Mouse (Mus musculus): ENCODE results near the gene Gm17409.

The Gm17409 gene

DNA sequence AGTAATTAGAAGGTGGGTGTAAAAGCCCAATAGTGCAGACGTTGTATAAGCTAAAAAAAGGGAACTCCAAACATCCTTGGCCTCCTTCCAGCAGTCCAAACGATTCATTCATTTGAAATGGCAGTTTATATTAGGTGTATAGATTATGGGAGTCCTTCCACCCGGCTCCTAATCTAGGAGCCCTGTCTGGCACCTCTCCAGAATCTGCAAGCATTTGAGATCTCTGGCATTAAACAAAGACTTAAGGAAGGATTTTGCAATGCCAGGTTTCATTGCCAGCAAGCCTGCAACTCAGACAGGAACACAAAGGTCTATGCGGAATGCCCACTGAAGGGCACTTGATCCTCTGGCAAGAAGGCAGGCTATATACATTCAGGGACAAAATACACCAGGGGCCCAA lies 15.2 kb downstream of the Gm17409 start:
- peak; percentile 50 to 51 for DNase-seq

DNA sequence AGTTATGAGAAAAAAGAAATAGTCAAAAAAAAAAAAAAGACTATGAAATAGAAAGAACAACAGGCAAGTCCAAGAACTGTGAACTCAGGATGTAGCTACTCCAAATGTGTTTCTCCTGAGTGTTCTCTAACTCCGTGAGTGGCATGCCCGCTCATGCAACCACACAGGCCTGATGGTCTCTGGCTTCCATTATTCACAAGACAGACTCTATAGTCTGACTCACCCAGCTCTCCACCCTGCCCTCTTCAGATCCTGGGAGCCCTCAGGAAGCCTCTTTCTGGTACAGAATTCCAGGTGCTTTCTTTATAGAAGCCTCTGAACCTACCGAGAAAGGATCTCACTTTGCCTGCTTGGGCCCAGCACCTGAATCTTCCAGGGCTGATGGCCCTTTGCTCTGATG lies 15.8 kb downstream of the Gm17409 start:
- DNase-seq = peak in 1 of 2 experiments; percentile 30

DNA sequence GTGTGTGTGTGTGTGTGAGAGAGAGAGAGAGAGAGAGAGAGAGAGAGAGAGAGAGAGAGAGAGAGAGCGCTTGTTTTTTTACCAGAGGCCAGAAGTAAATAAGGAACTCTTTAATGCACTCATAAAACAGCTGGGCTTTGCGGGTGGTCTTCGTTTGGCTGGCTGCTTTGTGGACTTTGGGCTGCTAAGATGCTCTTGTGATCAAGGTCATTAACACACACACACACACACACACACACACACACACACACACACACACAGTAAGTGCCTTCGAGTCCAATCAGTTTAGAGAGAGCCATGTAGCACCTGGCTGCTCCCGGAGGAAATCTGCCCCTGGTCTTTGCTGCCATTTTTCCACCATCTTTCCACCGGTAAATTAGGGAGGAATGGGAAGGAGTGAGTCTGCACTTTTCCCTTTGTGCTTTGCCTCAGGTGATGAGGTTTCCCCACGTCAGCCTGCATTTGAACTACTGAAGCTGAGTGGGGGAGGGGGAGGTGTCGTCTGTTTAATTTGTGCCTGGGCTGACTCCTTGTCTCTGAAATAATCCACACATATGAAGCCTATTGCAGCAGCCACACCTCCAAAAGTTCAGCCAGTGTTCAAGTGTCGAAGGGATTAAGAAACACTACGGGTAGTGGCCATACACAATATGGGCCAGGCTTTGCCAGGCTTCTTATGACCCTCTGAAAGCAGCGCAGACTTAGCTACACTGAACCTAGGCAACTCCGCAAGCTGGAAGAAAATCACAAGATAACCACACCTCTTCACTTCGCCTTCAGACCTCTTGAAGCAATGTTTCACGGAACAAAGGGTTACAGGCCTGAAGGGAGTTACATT lies 16.7 kb downstream of the Gm17409 start:
- DNase-seq = peak; percentile 14 to 26

DNA sequence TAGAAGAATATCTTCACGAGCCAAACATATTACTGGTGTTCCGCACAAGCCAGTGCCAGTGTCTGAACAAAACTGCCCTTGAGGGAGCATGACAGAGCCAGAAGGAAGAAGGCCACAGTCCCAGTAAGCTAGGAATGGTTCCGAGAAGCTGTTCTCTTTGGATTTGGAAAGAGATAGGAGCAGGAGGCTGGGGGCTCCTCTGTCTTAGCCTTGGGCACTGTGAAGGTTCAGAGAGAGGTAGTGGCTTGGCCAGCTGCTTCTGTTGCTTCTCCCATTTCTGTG lies 17.3 kb downstream of the Gm17409 start:
- no peak for DNase-seq

DNA sequence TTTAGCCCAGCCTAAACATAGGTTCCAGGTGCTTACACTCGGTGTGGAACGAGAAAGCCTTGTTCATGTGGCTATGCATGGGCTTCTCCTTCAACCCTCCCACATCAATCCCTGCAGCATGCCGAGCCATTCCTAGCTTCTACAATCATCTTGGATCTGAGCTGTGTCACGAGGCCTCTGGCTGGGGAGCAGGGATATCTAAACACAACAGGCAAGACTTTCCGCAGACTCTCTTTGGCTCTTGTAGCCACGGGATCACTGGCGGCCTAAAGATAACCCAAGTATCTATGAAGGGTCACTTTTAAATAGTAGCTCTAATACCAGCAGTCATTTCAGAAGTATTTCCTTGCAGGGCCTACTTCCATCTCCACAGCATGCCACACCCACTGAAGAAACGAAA lies 18.5 kb downstream of the Gm17409 start:
- no peak for DNase-seq

DNA sequence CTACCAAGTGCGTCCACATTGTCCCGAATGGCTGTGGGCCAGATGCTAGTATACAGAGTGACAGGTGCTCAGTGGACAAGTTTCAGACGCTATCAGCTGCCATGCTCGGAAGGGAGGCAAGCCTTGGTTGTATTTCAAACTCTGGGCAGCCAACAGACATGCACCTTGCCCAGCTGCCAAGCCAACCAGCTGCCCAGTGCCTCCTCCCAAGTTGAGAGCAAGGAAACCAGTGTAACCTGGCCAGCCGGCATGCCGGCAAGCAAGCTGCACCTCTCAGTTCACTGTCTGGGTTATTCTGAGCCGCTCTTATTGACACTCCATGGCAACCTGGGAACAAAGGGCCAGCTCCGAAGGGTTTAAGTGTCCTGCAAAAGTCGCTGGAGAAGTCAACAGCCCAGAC lies 19.4 kb downstream of the Gm17409 start:
- peak; percentile 31 to 75 for DNase-seq

DNA sequence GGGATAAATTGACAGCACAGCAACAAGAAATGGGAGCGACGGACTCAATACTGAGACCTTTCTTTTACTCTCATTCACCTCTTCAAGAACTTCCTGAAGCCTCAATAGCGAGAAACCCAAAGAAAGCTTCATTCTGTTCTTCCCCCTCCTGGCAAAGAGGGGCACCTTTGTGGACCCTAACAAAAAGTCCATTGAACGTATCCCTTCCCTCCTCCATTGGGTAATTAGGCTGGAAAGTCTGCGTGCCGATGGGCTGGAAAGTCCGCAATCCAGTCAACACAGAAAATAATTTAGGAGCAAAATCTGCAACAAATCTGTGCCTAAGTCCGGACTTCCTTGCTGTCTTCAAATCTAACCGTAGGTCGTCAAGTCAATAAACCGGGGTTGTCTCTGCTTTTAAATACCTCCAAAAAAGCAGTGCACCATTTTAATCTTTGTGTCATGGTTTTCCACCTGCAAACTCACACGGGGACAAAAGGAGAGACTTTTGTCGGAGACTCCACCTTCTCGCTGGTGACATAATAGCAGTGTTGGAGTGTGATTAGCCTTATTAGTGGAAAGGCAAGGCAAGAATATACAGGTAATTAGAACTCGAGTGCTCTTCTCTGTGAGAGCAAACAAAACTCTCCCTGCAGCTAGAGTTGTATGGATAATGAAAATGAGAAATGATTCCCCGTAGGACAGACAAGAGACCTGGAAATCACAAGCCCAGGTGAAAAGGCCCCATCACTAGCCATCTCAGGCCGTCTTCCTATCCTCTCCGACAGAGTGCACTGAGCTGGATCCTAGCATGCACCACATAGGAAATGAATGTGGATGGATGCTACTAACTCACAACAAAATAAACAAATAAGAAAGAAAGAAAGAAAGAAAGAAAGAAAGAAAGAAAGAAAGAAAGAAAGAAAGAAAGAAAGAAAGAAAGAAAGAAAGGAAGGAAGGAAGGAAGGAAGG lies 24.0 kb downstream of the Gm17409 start:
- no peak for DNase-seq

DNA sequence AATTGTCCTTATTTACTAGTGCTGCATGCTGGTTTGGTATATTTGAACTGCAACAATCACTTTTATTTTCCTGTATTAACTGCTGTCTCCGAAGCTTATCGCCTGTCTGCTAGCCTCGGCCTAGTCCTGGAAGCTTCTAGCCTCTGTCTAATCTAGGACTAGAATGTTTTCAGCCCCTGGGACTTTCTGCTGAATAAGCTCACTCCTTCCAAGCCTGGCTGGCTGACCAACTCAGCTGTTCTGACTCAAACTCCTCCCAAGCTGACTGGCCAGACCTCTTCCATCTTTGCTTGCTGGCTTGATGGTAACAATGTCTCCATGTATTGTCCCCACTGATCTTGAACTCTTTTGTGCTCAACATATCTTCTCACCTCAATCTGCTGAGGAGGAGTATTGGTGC lies 25.4 kb downstream of the Gm17409 start:
- no peak for DNase-seq

DNA sequence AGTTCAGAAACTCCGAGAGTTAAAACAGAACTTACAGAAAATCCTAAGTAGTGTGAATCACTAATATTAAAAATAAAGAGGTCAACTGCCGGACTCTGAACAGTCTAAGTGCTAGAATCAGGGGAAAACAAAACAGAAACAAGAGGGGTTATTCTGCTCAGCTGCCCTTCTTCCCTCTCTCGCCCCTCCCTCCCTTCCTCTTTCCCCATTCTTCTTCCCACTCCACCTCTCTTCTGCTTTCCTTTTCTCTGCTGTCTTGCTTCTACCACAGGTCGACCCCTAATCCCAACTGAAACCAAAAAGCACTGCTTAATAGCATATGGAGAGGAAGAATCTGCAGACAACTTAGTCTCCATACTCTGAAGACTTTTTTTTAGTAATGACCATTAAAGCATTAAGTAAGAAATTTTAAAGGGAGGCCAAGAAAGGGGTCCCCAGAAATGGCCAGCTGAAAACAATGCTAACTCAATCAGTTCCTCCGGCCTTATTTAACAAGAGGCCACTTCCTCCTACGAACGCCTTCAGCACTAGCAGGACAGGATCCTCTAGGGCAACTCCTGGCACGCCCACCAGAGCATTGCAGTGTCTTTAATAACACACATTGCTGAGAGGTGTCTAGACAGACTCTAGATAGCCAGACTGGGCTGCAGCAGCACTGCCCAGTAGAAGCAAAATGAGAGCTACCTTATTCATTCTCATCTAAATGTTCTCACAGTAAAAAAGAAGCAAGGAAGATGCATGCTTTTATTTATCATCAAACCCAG lies 26.9 kb downstream of the Gm17409 start:
- DNase-seq = no peak

DNA sequence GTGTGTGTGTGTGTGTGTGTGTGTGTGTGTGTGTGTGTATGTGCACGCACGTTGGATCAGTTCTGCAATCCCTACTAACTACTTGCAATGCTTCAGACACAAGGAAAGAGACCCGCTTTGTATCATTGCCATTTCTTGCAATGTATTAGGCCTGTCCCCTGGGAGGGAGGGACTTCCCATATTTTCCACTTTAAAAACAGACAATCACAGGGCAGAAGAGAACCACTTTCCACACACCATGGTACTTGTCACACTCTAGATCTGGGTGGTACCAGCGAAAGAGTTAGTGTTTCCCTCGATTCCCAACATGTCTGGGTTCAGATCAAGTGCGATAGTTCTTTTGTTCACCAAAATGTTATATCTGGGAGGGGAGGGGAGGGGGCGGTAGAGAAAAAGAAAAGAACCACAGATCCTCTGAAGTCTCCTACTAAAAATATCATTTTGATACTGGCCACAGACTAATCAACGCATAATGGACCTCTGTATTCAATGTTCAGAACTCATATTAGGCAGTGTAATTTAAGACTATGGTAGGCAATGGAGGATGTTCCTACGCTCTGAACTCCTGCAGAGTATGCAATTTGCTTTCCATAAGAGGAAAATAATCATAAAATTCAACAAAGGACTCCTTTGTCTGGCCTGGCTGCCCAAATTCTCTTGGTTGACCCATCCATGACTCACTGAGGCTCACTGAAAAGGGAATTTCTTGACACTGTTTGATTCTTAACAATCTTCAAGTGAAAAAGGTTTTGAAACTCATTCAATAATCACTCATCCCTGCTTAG lies 35.6 kb downstream of the Gm17409 start:
- no peak for DNase-seq

DNA sequence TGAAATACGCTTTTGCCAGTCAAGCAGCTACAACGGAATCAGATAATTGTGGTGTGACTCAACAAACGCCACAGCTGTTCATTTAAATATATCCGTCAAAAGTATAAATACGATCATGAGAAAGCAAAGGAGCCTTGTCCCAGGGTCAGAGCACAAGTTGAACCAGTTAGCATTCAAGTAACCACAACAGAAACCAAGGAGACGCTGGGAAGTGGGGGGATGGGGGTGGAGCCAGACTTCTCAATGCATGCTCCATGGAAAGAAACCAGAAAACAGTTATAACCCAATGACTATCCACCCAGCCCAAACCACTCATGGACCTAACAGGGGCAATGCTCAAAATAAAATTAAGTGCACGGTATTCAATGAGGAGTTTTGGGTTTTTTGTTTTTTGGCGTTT lies 40.3 kb downstream of the Gm17409 start:
- no peak for DNase-seq

DNA sequence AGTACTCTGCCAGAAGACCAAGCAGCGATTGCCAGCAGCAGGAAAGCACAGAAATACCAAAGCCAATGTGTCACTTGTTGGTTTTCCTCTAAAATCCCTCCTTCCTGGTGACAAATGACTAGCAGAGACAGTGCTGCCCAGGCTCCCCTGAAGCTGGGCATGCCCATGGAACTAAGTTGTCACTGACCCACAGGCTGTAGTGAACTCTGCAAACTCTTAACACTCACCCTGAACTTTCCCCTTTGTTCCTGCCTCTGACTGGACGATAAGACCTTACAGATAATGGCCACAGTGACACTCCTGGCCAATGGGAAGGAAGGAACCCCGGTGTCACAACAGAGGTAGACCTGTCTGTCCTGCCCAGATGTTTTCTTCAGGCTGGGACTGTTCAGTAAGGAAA lies 43.3 kb downstream of the Gm17409 start:
- no peak for DNase-seq

DNA sequence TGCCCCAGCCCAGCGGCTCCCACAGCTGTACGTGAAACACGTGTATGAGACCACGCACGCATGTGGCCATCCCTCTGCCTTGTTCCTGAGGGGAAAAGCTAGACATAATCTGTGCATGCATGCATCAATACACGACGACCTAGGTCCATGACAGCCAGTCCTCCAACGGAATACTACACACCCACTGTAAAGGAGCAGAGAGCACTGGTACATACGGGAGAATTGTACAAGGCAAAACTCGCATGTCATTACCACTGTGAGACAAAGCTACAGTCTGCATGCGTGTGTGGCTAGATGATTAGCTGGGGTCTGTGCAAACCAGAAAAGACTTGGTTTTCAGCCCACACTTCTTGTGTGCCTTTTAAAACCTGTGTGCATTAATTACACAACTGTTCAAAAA lies 44.6 kb downstream of the Gm17409 start:
- no peak for DNase-seq

DNA sequence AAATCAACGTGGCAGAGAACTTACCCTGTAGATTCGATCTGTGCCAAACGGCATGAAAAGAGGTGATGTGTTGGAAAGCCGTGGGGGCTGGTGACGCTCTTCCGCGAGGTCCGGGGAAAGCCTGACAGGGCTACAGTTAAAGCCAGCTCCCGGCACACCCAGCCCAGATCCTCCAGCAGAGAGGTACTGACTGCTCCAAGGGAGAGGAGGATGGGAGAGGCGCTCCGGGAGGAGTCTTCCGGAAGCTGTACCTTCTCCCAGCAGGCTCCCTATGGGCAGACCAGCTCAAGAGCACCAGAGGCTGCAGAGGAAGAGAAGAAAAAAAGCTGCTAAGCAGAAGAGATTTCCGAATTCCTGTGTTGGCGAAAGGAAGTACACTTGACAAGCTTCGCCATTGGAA lies 46.1 kb downstream of the Gm17409 start:
- peak in 1 of 2 experiments; percentile 33 for DNase-seq

DNA sequence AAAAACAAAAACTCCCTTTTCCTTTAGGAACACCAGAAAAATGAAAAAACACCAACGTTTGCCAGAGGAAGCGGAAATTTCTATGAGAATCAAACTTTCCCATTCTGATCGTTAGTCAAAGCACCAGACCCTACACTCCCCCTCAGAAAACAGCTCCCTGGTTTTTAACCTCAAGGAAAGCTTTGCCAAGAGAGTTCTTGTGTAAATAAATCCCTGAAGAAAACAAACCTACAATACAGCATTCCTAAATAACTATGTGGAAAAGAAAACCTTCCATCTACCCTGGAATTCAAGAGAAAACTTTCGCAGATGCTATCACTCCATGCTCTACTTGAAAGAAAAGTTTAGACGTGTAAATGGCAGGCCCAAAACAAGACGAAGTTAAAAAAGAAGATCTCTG lies 47.0 kb downstream of the Gm17409 start:
- DNase-seq = no peak

DNA sequence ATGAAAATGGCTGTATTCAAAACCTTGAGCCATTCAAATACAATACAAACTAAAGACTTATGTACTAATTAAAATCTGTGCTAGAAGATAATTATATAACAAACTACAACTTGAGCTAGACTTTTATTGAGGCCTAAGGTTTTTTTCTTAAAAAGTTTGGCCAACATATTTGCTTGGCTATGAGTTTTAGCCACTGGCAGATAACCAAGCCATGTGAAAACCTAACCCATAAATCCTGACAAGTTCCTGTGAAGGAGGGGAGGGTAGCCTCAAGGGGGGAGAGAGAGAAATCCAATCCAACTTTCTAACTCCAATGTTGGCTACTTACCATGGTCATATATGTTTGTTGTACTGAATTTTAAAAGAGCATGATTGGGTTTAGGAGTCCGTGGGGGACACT lies 48.6 kb downstream of the Gm17409 start:
- no peak for DNase-seq

All from lung, postnatal 4 days (tissue).